In the genomic region with DNA sequence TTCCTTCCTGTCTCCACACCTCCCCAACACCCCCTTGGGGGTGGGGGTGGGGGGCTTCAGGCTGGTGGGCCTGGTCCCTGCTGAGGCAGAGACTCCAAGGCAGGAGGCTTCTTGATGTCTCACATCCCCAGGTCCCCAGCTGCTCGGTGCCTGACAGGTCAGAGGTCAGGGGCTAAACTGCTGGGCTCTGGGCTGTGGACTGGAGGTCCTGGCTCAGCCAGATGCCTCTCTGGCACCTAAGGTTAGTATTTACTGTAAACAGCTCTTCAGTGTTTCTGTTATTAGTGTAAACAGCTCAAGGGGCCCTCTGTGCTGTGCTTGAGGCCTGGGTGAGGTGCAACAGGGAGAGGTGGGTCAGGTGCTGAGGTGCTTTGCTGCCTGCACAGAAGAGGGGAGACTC, we compare ENCODE assay signal across 10 mouse cellular contexts.
DNase-seq lines count a peak whose midpoint lies in the region; ATAC-seq and TF ChIP-seq lines count a peak whose summit lies in the region.
"Had no signal": no experiment of that assay in that cellular context is flagged by ENCODE, and none has a peak within 500 bp of the region (broad histone marks: within the 10 kb centered on the region; RNA-seq: fewer than 3 reads in every experiment).

No protein-coding gene starts in this region.

- no peak for TF ChIP-seq CTCF in hindbrain, postnatal 0 days (IDR thresholded peaks at IDR 0.05; ENCODE audit: low read depth)

- H3K27ac ChIP-seq in forebrain, embryonic 10.5 days = peak overlapping the region; percentile 70
- H3K27ac ChIP-seq in forebrain, embryonic 14.5 days (ENCODE audit: low read depth, low read length) = no peak overlapping the region
- no peak overlapping the region; the same call in 1 of the 2 replicates for H3K27ac ChIP-seq in hindbrain, embryonic 13.5 days
- H3K27ac ChIP-seq in hindbrain, postnatal 0 days = no peak overlapping the region
- no peak overlapping the region for H3K27ac ChIP-seq in midbrain, embryonic 12.5 days (replicated peaks)
- H3K27ac ChIP-seq in midbrain, embryonic 16.5 days (ENCODE audit: low read length) = no peak overlapping the region

- H3K27me3 ChIP-seq in forebrain, embryonic 10.5 days (ENCODE audit: poor library complexity, severe bottlenecking) = no peaks in the 10 kb centered on the region
- H3K27me3 ChIP-seq in forebrain, embryonic 14.5 days (replicated peaks; ENCODE audit: control insufficient read depth, insufficient read depth, low read length) = no peaks in the 10 kb centered on the region
- H3K27me3 ChIP-seq in hindbrain, embryonic 13.5 days = no peaks in the 10 kb centered on the region
- H3K27me3 ChIP-seq in hindbrain, postnatal 0 days (ENCODE audit: insufficient read depth, low read length) = no peaks in the 10 kb centered on the region
- H3K27me3 ChIP-seq in midbrain, embryonic 12.5 days = no peaks in the 10 kb centered on the region
- H3K27me3 ChIP-seq in midbrain, embryonic 16.5 days (ENCODE audit: control insufficient read depth, insufficient read depth, low read depth, low read length) = no peaks in the 10 kb centered on the region

- WGBS in forebrain, embryonic 10.5 days = 27% methylated on average over 1 of the region's 1 CpGs
- 33% methylated on average over 1 of the region's 1 CpGs for WGBS in forebrain, embryonic 14.5 days
- WGBS in hindbrain, embryonic 13.5 days = 19% methylated on average over 1 of the region's 1 CpGs
- WGBS in hindbrain, postnatal 0 days = 13% methylated on average over 1 of the region's 1 CpGs
- 15% methylated on average over 1 of the region's 1 CpGs for WGBS in midbrain, embryonic 12.5 days
- WGBS in midbrain, embryonic 16.5 days = 6% methylated on average over 1 of the region's 1 CpGs

- H3K4me3 ChIP-seq in forebrain, embryonic 10.5 days = peak overlapping the region; percentile 15; the same call in 1 of the 2 replicates
- H3K4me3 ChIP-seq in forebrain, embryonic 14.5 days (ENCODE audit: low read depth, low read length) = no peak overlapping the region
- no peak overlapping the region for H3K4me3 ChIP-seq in hindbrain, embryonic 13.5 days
- no peak overlapping the region for H3K4me3 ChIP-seq in hindbrain, postnatal 0 days (ENCODE audit: low read length)
- H3K4me3 ChIP-seq in midbrain, embryonic 12.5 days = no peak overlapping the region
- no peak overlapping the region for H3K4me3 ChIP-seq in midbrain, embryonic 16.5 days (ENCODE audit: low read depth, low read length)

- no peak overlapping the region for H3K9ac ChIP-seq in forebrain, embryonic 14.5 days (ENCODE audit: low read length)
- 0 out of 2 replicates have a peak overlapping the region, but pooled peaks have one; percentile 39 for H3K9ac ChIP-seq in hindbrain, embryonic 13.5 days
- no peak overlapping the region for H3K9ac ChIP-seq in hindbrain, postnatal 0 days (replicated peaks; ENCODE audit: low read length)
- H3K9ac ChIP-seq in midbrain, embryonic 12.5 days (replicated peaks) = peak overlapping the region; percentile 24; the same call in 1 of the 2 replicates
- H3K9ac ChIP-seq in midbrain, embryonic 16.5 days (ENCODE audit: low read depth, low read length) = no peak overlapping the region

- H3K4me1 ChIP-seq in forebrain, embryonic 10.5 days = peaks cover 99% of the 10 kb centered on the region
- no peaks in the 10 kb centered on the region for H3K4me1 ChIP-seq in forebrain, embryonic 14.5 days (ENCODE audit: control insufficient read depth, insufficient read depth, low read length)
- H3K4me1 ChIP-seq in hindbrain, embryonic 13.5 days (replicated peaks) = peaks cover 80% of the 10 kb centered on the region
- H3K4me1 ChIP-seq in hindbrain, postnatal 0 days (ENCODE audit: insufficient read depth, low read length) = no peaks in the 10 kb centered on the region
- H3K4me1 ChIP-seq in midbrain, embryonic 12.5 days = peaks cover 62% of the 10 kb centered on the region
- H3K4me1 ChIP-seq in midbrain, embryonic 16.5 days (ENCODE audit: control insufficient read depth, insufficient read depth, low read length) = peaks cover 2% of the 10 kb centered on the region

- H3K4me2 ChIP-seq in forebrain, embryonic 14.5 days (ENCODE audit: low read length) = no peak overlapping the region
- no peak overlapping the region for H3K4me2 ChIP-seq in hindbrain, embryonic 13.5 days
- no peak overlapping the region for H3K4me2 ChIP-seq in hindbrain, postnatal 0 days (ENCODE audit: low read depth, low read length)
- no peak overlapping the region for H3K4me2 ChIP-seq in midbrain, embryonic 12.5 days (replicated peaks)
- no peak overlapping the region for H3K4me2 ChIP-seq in midbrain, embryonic 16.5 days (ENCODE audit: low read length)

- ATAC-seq in forebrain, embryonic 14.5 days = no peak
- no peak for ATAC-seq in hindbrain, embryonic 13.5 days (ENCODE audit: low FRiP score)
- ATAC-seq in hindbrain, postnatal 0 days = no peak
- ATAC-seq in midbrain, embryonic 12.5 days (ENCODE audit: low FRiP score, low read depth) = no peak
- no peak for ATAC-seq in midbrain, embryonic 16.5 days

- DNase-seq in forebrain, embryonic 10.5 days (ENCODE audit: extremely low spot score, low spot score) = no peak
- no peak for DNase-seq in forebrain, embryonic 14.5 days (ENCODE audit: low spot score)
- no peak for DNase-seq in hindbrain, postnatal 0 days (ENCODE audit: low spot score)
- DNase-seq in yolk sac, embryonic 10.5 days (ENCODE audit: low spot score) = peak; percentile 72
- DNase-seq in gastrocnemius, postnatal 4 days (ENCODE audit: low spot score in 2 of 2) = no peak
- DNase-seq: adrenal gland, postnatal 25 days; cerebellum, adult 2 months had no signal

- peaks cover 31% of the 10 kb centered on the region for H3K36me3 ChIP-seq in forebrain, embryonic 10.5 days (replicated peaks)
- no peaks in the 10 kb centered on the region for H3K36me3 ChIP-seq in forebrain, embryonic 14.5 days (ENCODE audit: control insufficient read depth, insufficient read depth, low read length)
- no peaks in the 10 kb centered on the region for H3K36me3 ChIP-seq in hindbrain, embryonic 13.5 days
- H3K36me3 ChIP-seq in hindbrain, postnatal 0 days (ENCODE audit: insufficient read depth, low read length) = no peaks in the 10 kb centered on the region
- no peaks in the 10 kb centered on the region for H3K36me3 ChIP-seq in midbrain, embryonic 12.5 days
- H3K36me3 ChIP-seq in midbrain, embryonic 16.5 days (ENCODE audit: control insufficient read depth, insufficient read depth, low read length) = no peaks in the 10 kb centered on the region

- H3K9me3 ChIP-seq in forebrain, embryonic 10.5 days = no peaks in the 10 kb centered on the region
- H3K9me3 ChIP-seq in forebrain, embryonic 14.5 days (replicated peaks; ENCODE audit: control insufficient read depth, low read length) = no peaks in the 10 kb centered on the region
- H3K9me3 ChIP-seq in hindbrain, embryonic 13.5 days = no peaks in the 10 kb centered on the region
- no peaks in the 10 kb centered on the region for H3K9me3 ChIP-seq in hindbrain, postnatal 0 days (ENCODE audit: low read length)
- no peaks in the 10 kb centered on the region for H3K9me3 ChIP-seq in midbrain, embryonic 12.5 days
- H3K9me3 ChIP-seq in midbrain, embryonic 16.5 days (replicated peaks; ENCODE audit: control insufficient read depth, low read length, poor library complexity, severe bottlenecking) = no peaks in the 10 kb centered on the region

Comparison
In these comparisons a context has a peak if more than half of its experiments do, and no peak if none do; other contexts are left out.
1. H3K9ac ChIP-seq: peak in hindbrain, embryonic 13.5 days (single experiment) and midbrain, embryonic 12.5 days (single experiment); none in forebrain, embryonic 14.5 days (single experiment), hindbrain, postnatal 0 days (single experiment) and midbrain, embryonic 16.5 days (single experiment).